Mouse (Mus musculus) midbrain, embryonic 11.5 days (tissue): Measurements from ENCODE around the gene Atp1a1. TPM values are rescaled to one million over a fixed set of nuclear protein-coding genes. Genes with fewer than 3 reads are reported as not detected.

Experiments
- ATAC-seq: fragments of 200-750 bp; cut with Nextera tagmentation; 2 replicates; pipeline ENCODE4 v1.8.0; 2017; ENCODE audit warnings: moderate TSS enrichment, moderate library complexity; ENCODE audit not compliant: low FRiP score
- DNase-seq: peaks from one replicate; pipeline ENCODE4 v3.0.0; 2015; ENCODE audit warnings: low spot score; ENCODE audit errors: missing footprints
- H3K27ac ChIP-seq: fragments of 300-500 bp; sonication (generic); 2 replicates; pipeline ENCODE4 v1.5.1; 2014; ENCODE audit warnings: low read depth, low read length
- H3K27me3 ChIP-seq: fragments of 300-500 bp; sonication (generic); 2 replicates; pipeline ENCODE4 v1.6.1; 2014; ENCODE audit warnings: mild to moderate bottlenecking, low read length, moderate library complexity, mixed read lengths; ENCODE audit not compliant: control insufficient read depth, insufficient read depth
- H3K36me3 ChIP-seq: fragments of 300-500 bp; sonication (generic); 2 replicates; pipeline ENCODE4 v1.6.1; 2014; ENCODE audit warnings: mild to moderate bottlenecking, low read length, moderate library complexity, mixed read lengths; ENCODE audit not compliant: control insufficient read depth, insufficient read depth
- H3K4me1 ChIP-seq: fragments of 300-500 bp; sonication (generic); 2 replicates; pipeline ENCODE4 v1.6.1; 2014; ENCODE audit warnings: low read length; ENCODE audit not compliant: control insufficient read depth, insufficient read depth
- H3K4me2 ChIP-seq: fragments of 300-500 bp; sonication (generic); 2 replicates; pipeline ENCODE4 v1.6.1; 2014; ENCODE audit warnings: mild to moderate bottlenecking, moderate library complexity
- H3K4me3 ChIP-seq: fragments of 300-500 bp; sonication (generic); 2 replicates; pipeline ENCODE4 v1.5.1; 2014; ENCODE audit warnings: low read depth, low read length
- H3K9ac ChIP-seq: fragments of 300-500 bp; sonication (generic); 2 replicates; pipeline ENCODE4 v1.6.1; 2014; ENCODE audit warnings: low read length
- H3K9me3 ChIP-seq: fragments of 300-500 bp; sonication (generic); 2 replicates; pipeline ENCODE4 v1.6.1; 2016; ENCODE audit warnings: low read length; ENCODE audit not compliant: control insufficient read depth
- WGBS: fragments of 180-500 bp; shearing (Covaris S2); extraction: QIAGEN DNeasy Blood & Tissue Kit; methylation state at CpG from one replicate; pipeline ENCODE4 v1.1.7; 2014; 5-methylcytosine and 5-hydroxymethylcytosine counted together
- polyA plus RNA-seq: library from polyadenylated mRNA; unstranded; fragments of >200 nt; fragmentation: Nextera tagmentation; extraction: Ambion mirVana; gene quantifications from 2 replicates; pipeline ENCODE4 v1.2.1, GENCODE M21; 2014

The Atp1a1 gene
- polyA plus RNA-seq, 1 experiment from 2014 or later: 87.0 TPM

DNA sequence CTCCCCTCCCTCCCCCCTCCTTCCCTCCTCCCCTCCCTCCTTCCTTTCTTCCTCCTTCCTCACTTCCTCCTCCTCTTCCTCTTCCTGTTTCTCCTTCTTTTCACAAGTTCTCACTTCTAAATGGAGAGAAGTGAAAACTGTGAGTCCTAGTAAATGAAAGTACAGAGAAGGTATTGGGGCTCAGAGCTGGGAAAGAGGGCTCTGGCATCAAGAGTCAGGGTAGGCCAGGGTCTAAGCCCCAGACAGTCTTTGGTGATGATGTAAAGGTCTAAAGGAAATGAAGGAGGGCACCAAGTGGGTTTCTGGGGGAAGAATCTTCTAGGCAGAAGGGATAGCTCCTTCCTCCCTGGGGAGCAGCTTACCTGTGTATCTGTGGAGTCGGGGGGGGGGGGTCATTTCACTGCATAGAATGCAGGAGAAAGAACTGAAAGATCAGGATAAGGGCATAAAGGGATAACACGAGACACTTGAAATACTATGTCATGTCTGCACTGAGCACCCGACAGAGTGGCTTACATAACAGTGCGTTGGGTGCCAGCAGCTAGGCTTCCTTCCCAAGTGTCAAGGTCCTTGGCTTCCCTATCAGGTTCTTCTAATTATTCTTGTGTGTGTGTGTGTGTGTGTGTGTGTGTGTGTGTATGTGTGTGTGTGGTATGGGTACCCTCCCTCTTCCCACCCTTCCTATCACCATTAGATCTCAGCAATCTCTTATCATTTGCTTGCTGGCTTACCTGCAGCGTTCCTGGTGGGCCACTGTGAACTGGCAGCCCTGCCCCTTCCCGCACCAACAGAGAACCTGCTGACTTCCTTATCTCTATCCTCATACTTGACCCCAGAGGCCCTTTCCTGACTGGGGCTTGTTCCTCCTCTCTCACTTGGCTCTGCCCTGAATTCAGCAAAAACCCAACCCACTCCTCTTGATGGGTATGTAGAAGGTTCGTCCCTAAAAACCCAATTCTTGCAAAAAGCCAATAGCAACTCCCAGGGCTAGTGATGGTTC is 51.6 kb downstream of the Atp1a1 start:
- Histone ChIP-seq H3K4me3 (no peak overlapping the region), H3K4me2 (no peak overlapping the region), H3K9me3 (no peaks in the 10 kb centered on the region), H3K4me1 (no peaks in the 10 kb centered on the region), H3K9ac (no peak overlapping the region), H3K27me3 (no peaks in the 10 kb centered on the region), H3K27ac (no peak overlapping the region), H3K36me3 (no peaks in the 10 kb centered on the region)
- no peak for DNase-seq
- WGBS: 79% methylated on average over 7 of the region's 7 CpGs
- no peak for ATAC-seq

DNA sequence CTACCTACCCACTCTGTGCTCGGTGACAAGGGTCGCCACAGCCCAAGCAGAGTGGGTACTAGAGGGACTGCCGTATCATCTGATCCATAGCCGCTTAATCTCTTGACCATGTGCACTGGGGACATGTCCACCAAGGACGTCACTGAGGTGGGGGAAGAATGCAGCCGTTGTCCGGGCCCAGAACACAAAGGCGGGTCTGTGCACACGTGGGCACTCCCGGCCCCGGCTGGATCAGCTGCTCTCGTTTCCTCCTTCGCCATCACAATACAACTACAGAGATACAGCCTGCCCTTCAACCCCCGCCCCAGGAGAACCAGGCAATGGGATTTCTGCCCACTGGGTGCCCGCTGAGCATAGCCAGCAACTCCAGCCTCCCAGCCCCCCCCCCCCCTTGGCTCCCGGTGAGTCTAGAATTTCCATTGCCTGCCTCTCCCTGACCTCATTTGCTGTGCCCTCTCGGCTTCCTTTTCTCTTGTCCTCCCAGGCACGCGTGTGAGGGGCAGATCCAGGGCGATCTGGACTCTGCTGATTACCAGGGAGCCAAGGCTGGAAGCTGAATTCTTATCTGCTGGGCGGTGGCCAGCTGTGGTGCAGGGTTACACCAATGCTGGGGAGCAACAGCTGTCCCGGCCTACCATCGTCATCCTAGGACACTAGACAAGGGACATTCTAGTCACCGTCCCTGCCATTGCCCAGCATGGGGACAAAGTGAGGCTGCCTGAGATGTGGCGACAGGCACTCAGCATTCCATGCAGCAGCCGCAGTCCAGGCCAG is 52.8 kb downstream of the Atp1a1 start:
- H3K9ac ChIP-seq: no peak overlapping the region
- H3K36me3 ChIP-seq: no peaks in the 10 kb centered on the region
- WGBS: 74% methylated on average over 26 of the region's 26 CpGs
- DNase-seq: no peak
- no peaks in the 10 kb centered on the region for H3K9me3 ChIP-seq
- peak; percentile 64 for ATAC-seq
- H3K27me3 ChIP-seq: no peaks in the 10 kb centered on the region
- H3K4me1 ChIP-seq: no peaks in the 10 kb centered on the region
- no peak overlapping the region for H3K4me3 ChIP-seq
- no peak overlapping the region for H3K4me2 ChIP-seq
- H3K27ac ChIP-seq: no peak overlapping the region

DNA sequence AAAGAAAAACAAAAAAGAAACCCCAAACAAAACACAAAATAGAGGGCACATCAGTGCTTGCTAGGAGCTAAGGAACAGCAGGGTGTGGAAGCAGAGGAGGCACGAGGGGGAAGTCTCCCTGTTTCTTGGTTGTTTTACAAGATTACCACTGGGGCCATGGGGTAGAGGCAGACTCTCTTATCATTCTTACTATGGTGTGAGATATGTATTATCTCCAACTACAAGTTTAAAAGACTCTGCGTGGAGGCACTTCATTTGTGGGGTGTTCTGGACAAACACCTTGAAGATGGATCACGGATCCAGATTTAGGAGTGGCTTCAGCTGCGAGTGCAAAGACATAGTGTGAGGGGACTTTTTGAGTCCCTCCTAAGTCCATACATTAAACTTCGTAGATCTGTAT is 54.7 kb downstream of the Atp1a1 start:
- H3K4me2 ChIP-seq: no peak overlapping the region
- 89% methylated on average over 5 of the region's 5 CpGs for WGBS
- no peak for DNase-seq

DNA sequence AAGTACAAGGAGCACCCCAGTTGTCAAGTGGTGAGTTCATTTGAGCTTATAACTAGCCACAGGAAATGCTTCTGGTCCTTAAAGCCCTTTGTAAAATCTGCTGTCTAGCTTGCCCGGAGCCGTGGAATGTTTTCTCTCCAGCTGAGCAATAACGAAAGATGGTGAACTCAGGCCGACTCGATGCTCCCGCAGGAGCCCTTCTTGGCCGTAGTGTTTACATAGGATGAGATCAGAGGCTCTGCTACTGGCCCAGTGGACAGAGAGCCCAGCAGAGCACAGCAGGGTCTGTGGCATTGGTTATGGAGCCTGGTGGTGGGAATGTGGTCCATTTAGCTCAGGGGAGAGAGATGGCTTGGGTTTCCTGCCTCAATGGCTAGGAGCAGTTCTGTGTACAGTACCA is 60.4 kb downstream of the Atp1a1 start:
- H3K4me3 ChIP-seq: no peak overlapping the region
- DNase-seq: no peak
- H3K9me3 ChIP-seq: no peaks in the 10 kb centered on the region
- no peak overlapping the region for H3K4me2 ChIP-seq
- no peaks in the 10 kb centered on the region for H3K36me3 ChIP-seq
- H3K4me1 ChIP-seq: peaks cover 3% of the 10 kb centered on the region; the same call in 1 of the 2 replicates
- H3K27ac ChIP-seq: no peak overlapping the region
- no peak for ATAC-seq
- 63% methylated on average over 7 of the region's 7 CpGs for WGBS
- no peak overlapping the region for H3K9ac ChIP-seq
- no peaks in the 10 kb centered on the region for H3K27me3 ChIP-seq

More for the DNA sequence above, 54.7 kb downstream of the Atp1a1 start:
- Histone ChIP-seq H3K9me3 (no peaks in the 10 kb centered on the region), H3K4me3 (no peak overlapping the region), H3K9ac (no peak overlapping the region), H3K4me1 (no peaks in the 10 kb centered on the region), H3K27ac (no peak overlapping the region), H3K27me3 (no peaks in the 10 kb centered on the region), H3K36me3 (no peaks in the 10 kb centered on the region)
- no peak for ATAC-seq

DNA sequence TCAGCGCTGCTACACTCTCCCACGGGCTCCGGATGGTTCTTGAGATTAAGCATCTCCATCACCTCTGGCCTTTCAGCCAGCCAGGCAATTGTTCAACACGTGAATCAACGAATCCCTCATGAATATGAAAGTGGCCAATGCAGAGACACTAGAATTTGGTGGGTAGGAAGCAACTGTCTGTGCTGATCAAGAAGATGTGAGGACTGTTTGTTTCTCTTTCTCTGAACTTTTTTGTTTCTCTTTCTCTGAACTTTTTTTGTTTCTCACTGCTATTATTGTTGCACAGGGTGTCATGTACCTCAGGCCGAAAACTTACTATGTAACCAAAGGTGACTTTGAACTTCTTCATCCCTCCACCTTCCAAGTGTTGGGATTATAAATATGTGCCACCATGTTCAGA is 62.9 kb downstream of the Atp1a1 start:
- no peak overlapping the region for H3K9ac ChIP-seq
- no peaks in the 10 kb centered on the region for H3K27me3 ChIP-seq
- H3K4me3 ChIP-seq: no peak overlapping the region
- WGBS: 39% methylated on average over 6 of the region's 6 CpGs
- DNase-seq (no peak), ATAC-seq (no peak)
- H3K27ac ChIP-seq: no peak overlapping the region
- no peaks in the 10 kb centered on the region for H3K36me3 ChIP-seq
- peaks cover 3% of the 10 kb centered on the region; the same call in 1 of the 2 replicates for H3K4me1 ChIP-seq
- no peak overlapping the region for H3K4me2 ChIP-seq
- no peaks in the 10 kb centered on the region for H3K9me3 ChIP-seq

DNA sequence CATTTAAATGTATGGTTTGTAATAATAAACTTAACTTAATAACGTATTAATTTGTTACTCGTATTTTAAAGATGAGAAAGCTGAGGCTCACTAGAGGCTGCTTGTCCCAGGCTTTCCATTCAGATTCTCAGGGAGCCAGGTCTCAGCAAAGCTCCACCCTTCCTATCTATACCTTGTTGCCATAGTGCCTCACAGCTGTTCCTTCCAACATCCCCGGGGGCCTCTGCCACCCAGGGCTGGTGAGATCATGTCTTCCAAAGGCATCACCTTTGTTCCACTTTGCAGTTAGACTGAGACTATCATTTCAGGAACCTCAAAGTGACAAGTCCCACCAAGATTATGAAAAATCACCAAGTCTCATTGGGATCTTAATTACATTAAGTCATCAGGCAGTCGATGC is 63.9 kb downstream of the Atp1a1 start:
- ATAC-seq: no peak
- H3K9me3 ChIP-seq: no peaks in the 10 kb centered on the region
- WGBS: 79% methylated on average over 4 of the region's 4 CpGs

DNA sequence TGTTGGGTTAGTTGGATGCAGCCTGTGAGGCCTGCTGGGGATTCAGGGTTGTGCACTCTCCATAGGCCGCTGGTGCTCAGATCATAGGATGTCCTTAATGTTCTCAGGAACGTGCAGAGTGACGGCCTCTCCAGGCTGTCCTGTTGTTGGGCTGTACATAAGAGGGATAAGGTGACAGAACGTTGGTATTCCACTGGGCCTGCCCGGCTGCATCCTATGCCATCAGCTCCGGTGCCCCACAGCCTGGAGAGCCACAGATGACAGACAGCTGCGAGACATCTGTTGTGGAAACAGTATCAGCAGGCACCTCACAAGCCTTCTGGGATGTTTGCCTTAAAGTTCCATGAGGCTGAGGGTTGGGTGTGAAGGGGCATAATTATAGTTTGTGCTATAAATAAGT is 68.2 kb downstream of the Atp1a1 start:
- no peak overlapping the region for H3K27ac ChIP-seq
- DNase-seq: no peak
- WGBS: 91% methylated on average over 7 of the region's 7 CpGs
- no peak overlapping the region for H3K4me2 ChIP-seq
- no peak for ATAC-seq
- no peaks in the 10 kb centered on the region for H3K27me3 ChIP-seq
- H3K36me3 ChIP-seq: no peaks in the 10 kb centered on the region
- no peak overlapping the region for H3K9ac ChIP-seq
- H3K4me1 ChIP-seq: peaks cover 3% of the 10 kb centered on the region; the same call in 1 of the 2 replicates
- H3K9me3 ChIP-seq: no peaks in the 10 kb centered on the region
- H3K4me3 ChIP-seq: no peak overlapping the region

More for the DNA sequence above, 63.9 kb downstream of the Atp1a1 start:
- no peak for DNase-seq
- Histone ChIP-seq H3K4me1 (peaks cover 3% of the 10 kb centered on the region; the same call in 1 of the 2 replicates), H3K27ac (no peak overlapping the region), H3K9ac (no peak overlapping the region), H3K4me3 (no peak overlapping the region), H3K27me3 (no peaks in the 10 kb centered on the region), H3K4me2 (no peak overlapping the region), H3K36me3 (no peaks in the 10 kb centered on the region)

DNA sequence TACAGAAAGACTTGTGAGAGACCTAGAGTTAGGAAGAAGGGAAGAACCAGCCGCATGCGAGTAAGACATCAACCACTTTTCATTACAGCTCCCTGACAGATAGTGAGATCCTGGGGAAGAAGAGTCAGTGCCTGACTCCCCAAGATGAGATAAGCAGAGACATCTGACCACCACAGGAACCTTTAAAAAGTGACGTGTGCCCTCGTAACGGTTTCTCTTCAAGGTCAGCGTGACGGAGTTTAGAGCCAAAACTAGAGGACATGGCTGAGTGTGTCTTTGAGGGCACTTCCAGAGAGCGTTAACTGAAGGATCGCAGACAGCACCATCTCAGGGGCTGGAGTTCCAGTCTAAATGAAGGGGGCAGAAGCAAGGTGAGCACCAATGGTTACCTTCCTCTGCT is 70.2 kb downstream of the Atp1a1 start:
- H3K4me1 ChIP-seq: peaks cover 2% of the 10 kb centered on the region
- 89% methylated on average over 9 of the region's 9 CpGs for WGBS
- H3K9me3 ChIP-seq: no peaks in the 10 kb centered on the region

DNA sequence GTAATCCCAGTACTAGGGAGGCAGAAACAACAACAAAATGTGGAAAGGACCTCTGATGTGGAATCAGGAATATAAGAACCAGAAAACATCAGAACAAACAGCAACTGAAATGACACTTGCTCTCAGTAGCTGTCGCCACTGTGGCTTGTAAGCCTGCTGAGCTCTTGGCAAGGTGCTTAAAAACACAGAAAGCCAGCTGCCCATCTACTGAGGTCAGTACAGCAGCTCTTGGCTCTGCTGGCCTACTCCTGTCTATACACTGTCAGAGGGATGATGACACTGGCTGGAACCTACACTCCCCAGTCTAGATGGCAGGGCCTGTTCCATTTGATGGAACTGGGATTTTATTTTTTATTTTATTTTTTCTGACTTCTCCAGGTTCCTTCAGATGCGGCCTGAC is 71.1 kb downstream of the Atp1a1 start:
- WGBS: 80% methylated on average over 2 of the region's 2 CpGs
- Histone ChIP-seq H3K27ac (no peak overlapping the region), H3K4me2 (no peak overlapping the region), H3K4me1 (peaks cover 9% of the 10 kb centered on the region), H3K4me3 (no peak overlapping the region), H3K27me3 (no peaks in the 10 kb centered on the region), H3K36me3 (no peaks in the 10 kb centered on the region), H3K9me3 (no peaks in the 10 kb centered on the region), H3K9ac (no peak overlapping the region)
- ATAC-seq (no peak), DNase-seq (no peak)

More for the DNA sequence above, 70.2 kb downstream of the Atp1a1 start:
- no peak overlapping the region for H3K9ac ChIP-seq
- no peak for ATAC-seq
- H3K27ac ChIP-seq: no peak overlapping the region
- H3K27me3 ChIP-seq: no peaks in the 10 kb centered on the region
- no peaks in the 10 kb centered on the region for H3K36me3 ChIP-seq
- H3K4me3 ChIP-seq: no peak overlapping the region
- DNase-seq: no peak
- no peak overlapping the region for H3K4me2 ChIP-seq
